Mouse (Mus musculus) midbrain, embryonic 15.5 days (tissue): ENCODE measurements around the gene Vmn2r71. TPM values are rescaled to one million over a fixed set of nuclear protein-coding genes. Genes with fewer than 3 reads are reported as not detected.

Experiments
- ATAC-seq: fragments of 200-750 bp; cut with Nextera tagmentation; replicated peaks from 2 replicates; pipeline ENCODE4 v1.8.0; 2017; ENCODE audit warnings: moderate TSS enrichment
- H3K27ac ChIP-seq: fragments of 300-500 bp; sonication (generic); 2 replicates; pipeline ENCODE4 v1.5.1; 2015; ENCODE audit warnings: mild to moderate bottlenecking, inconsistent platforms
- H3K27me3 ChIP-seq: fragments of 300-500 bp; sonication (generic); replicated peaks from 2 replicates; pipeline ENCODE4 v1.6.1; 2015; ENCODE audit warnings: inconsistent platforms
- H3K36me3 ChIP-seq: fragments of 300-500 bp; sonication (generic); replicated peaks from 2 replicates; pipeline ENCODE4 v1.6.1; 2015; ENCODE audit warnings: inconsistent platforms
- H3K4me1 ChIP-seq: fragments of 300-500 bp; sonication (generic); 2 replicates; pipeline ENCODE4 v1.6.1; 2015; ENCODE audit warnings: inconsistent platforms
- H3K4me2 ChIP-seq: fragments of 300-500 bp; sonication (generic); 2 replicates; pipeline ENCODE4 v1.6.1; 2015; ENCODE audit warnings: inconsistent platforms, mild to moderate bottlenecking, moderate library complexity
- H3K4me3 ChIP-seq: fragments of 300-500 bp; sonication (generic); 2 replicates; pipeline ENCODE4 v1.5.1; 2015; ENCODE audit warnings: mild to moderate bottlenecking, inconsistent platforms
- H3K9ac ChIP-seq: fragments of 300-500 bp; sonication (generic); 2 replicates; pipeline ENCODE4 v1.6.1; 2015; ENCODE audit warnings: mild to moderate bottlenecking, inconsistent platforms
- H3K9me3 ChIP-seq: fragments of 300-500 bp; sonication (generic); 2 replicates; pipeline ENCODE4 v1.6.1; 2016; ENCODE audit warnings: inconsistent platforms
- WGBS: fragments of 180-500 bp; shearing (Covaris S2); methylation state at CpG from one replicate; pipeline ENCODE4 v1.1.7; 2015; ENCODE audit warnings: mixed read lengths; 5-methylcytosine and 5-hydroxymethylcytosine counted together
- polyA plus RNA-seq: library from polyadenylated mRNA; unstranded; fragments of >200 nt; fragmentation: Nextera tagmentation; extraction: Ambion mirVana; gene quantifications from 2 replicates; pipeline ENCODE4 v1.2.1, GENCODE M21; 2015

The Vmn2r71 gene
- polyA plus RNA-seq: not detected in 2 replicates

DNA sequence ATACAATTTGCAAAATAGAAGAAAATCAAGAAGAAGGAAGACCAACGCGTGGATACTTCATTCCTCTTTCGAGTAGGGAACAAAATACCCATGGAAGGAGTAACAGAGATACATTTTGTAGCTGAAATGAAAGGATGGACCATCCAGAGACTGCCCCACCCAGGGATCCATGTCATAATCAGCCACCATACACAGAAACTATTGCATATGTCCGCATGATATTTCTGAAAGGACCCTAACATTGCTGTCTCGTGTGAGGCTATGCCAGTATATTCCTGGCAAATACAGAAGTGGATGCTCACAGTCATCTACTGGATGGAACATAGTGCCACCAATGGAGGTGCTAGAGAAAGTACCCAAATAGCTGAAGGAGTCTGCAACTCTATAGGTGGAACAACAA, at the start of gene Vmn2r71:
Gene Vmn2r71, plus strand, starts transcription at position 301 of the 400 bp plus-strand sequence.
- Histone ChIP-seq H3K27ac (no peak within 1 kb of the TSS), H3K36me3 (no peaks in the 10 kb centered on the region)

DNA sequence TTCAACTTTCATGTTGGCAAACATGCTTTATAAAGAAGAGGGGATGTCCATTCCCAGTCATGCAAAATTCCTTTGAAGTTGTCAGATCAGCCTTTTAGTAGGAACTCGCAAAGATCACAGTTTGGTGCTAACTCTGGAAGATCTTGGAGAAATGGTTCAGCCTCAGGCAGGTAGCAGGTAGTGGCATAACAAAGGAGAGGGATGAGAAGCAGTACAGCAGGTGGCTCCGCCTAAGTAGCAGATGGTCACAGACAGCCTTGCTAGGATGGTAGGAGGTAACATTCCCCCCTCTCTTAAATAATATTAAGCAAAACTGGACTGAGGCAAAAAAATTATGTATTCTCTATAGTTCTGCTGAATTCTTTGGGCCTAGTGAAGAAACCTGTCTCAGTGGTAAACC, 20.8 kb upstream of the Vmn2r71 start:
- Histone ChIP-seq H3K4me2 (no peak overlapping the region), H3K9ac (no peak overlapping the region), H3K27me3 (no peaks in the 10 kb centered on the region), H3K9me3 (0 out of 2 replicates have a peak, but pooled peaks cover 10% of the 10 kb centered on the region), H3K27ac (no peak overlapping the region), H3K36me3 (no peaks in the 10 kb centered on the region), H3K4me3 (no peak overlapping the region), H3K4me1 (no peaks in the 10 kb centered on the region)
- WGBS: 96% methylated on average over 2 of the region's 2 CpGs
- ATAC-seq: no peak

More for the DNA sequence above, at the start of gene Vmn2r71:
- Histone ChIP-seq H3K4me3 (no peak within 1 kb of the TSS), H3K9ac (no peak within 1 kb of the TSS), H3K27me3 (no peaks in the 10 kb centered on the region), H3K9me3 (no peaks in the 10 kb centered on the region), H3K4me1 (no peaks in the 10 kb centered on the region), H3K4me2 (no peak within 1 kb of the TSS)
- 76% methylated on average over 5 of the region's 5 CpGs for WGBS
- no peak for ATAC-seq

DNA sequence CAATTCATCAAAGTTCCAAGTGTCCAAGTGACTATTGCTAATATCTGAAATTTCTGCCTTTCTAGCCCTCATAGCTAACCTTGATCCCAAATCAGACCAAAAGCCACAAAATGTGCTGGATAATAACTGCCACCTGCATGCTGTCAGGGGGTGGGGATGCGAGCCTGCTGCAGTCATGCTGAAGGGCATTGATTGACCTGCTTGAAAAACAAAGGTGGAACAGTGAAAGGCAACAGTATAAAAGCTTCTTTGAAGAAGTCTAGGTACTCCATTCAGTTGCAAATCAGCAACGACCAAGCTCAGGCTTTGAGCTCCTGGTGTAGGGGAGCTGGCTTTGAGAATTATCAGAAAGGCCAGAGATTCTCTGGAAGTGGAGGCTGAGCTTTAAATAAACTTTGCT, 19.8 kb upstream of the Vmn2r71 start:
- H3K9ac ChIP-seq: no peak overlapping the region
- no peak overlapping the region for H3K4me3 ChIP-seq
- H3K36me3 ChIP-seq: no peaks in the 10 kb centered on the region
- 0 out of 2 replicates have a peak, but pooled peaks cover 10% of the 10 kb centered on the region for H3K9me3 ChIP-seq
- ATAC-seq: no peak
- H3K27ac ChIP-seq: no peak overlapping the region
- WGBS: 61% methylated on average over 2 of the region's 2 CpGs
- no peaks in the 10 kb centered on the region for H3K4me1 ChIP-seq
- no peaks in the 10 kb centered on the region for H3K27me3 ChIP-seq
- H3K4me2 ChIP-seq: no peak overlapping the region

DNA sequence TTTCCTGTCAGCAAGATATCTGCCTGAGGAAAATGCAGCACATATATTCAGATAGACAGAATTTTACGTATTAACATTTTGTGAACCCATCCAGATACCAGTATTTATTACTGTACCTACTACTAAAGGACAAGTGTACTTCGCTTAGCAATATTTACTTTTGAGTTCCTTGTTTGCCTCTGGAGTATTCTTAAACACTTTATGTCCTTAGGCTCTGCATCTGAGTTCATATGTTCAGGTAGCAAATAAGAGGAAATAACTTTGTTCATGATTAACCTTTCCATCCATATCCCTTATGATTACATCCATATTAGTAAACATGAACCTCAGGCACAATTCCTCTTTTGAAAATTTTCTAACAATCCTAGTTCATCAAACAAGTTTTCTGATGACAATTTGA, 6.2 kb downstream of the Vmn2r71 start, which contains the start of gene Vmn2r70:
Gene Vmn2r70, minus strand, starts transcription at position 101 of the 400 bp plus-strand sequence.
- ATAC-seq: no peak
- H3K4me1 ChIP-seq: no peaks in the 10 kb centered on the region
- H3K4me2 ChIP-seq: no peak within 1 kb of the TSS
- H3K36me3 ChIP-seq: no peaks in the 10 kb centered on the region
- no peak within 1 kb of the TSS for H3K27ac ChIP-seq
- 86% methylated on average over 2 of the region's 2 CpGs for WGBS
- H3K9me3 ChIP-seq: no peaks in the 10 kb centered on the region
- no peaks in the 10 kb centered on the region for H3K27me3 ChIP-seq
- no peak within 1 kb of the TSS for H3K4me3 ChIP-seq
- H3K9ac ChIP-seq: no peak within 1 kb of the TSS

Other genes starting within 250 kb of the Vmn2r71 start
- not detected in 2 replicates for gene Vmn2r69, start 147.2 kb upstream of the Vmn2r71 start, polyA plus RNA-seq
- gene Vmn2r70, start 6.1 kb downstream of the Vmn2r71 start, polyA plus RNA-seq: not detected in 2 replicates
- gene Vmn2r72, start 192.0 kb downstream of the Vmn2r71 start, polyA plus RNA-seq: not detected in 2 replicates